Mouse (Mus musculus): ENCODE results near the gene Nmi.
A peak's percentile ranks its signal among the peaks of the same experiment; 100 is the strongest.

Nmi gene

GRCm38 (mm10) chr2:51945812-51946211 lies 27.5 kb downstream of the Nmi start:
- no peak for DNase-seq (ENCODE audit: low spot score in 2 of 2)

DNA sequence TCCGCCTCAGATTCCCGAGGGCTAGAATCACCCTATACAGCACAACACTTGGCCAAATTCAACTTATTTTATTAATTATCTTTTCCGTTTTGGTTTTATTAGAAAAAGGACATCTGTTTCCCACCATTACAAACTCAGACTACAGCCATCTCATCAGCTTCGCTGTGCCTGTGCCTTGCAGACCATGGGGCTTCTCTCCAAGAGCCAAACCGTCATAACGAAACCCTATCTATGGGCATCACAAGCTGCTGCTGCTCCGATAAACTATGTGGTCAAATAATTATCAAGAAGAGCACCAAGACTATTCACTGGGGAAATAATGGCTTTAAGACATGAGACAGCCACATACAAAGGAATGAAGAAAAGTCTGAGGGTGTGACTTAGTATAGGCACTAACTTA lies 31.5 kb downstream of the Nmi start:
- DNase-seq (ENCODE audit: low spot score in 2 of 2), result no peak

- no peak for DNase-seq (ENCODE audit: low spot score in 2 of 2)
These were observed 34.5 kb downstream of the Nmi start for GRCm38 (mm10) chr2:51938750-51939149.

GRCm38 (mm10) chr2:51937004-51937403 lies 36.3 kb downstream of the Nmi start:
- no peak for DNase-seq (ENCODE audit: low spot score in 2 of 2)

DNA sequence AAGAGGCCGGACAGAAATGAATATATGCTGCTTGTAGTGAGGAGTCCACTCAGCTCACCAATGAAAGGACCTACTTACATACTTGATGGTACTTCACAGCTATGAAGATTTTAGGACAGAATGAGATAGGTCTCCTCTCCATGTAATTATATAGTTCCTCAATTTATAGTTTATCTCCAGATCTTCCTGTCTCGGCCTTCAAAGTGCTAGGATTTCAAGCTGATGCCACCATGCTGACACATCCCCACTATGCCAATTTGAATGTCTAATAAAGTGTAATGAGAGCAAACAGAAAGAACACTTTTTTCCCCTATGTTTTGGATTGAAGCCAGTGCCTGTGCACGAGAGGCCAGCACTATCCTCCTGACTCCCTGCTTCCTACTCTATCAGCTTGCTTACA lies 36.7 kb downstream of the Nmi start:
- no peak for DNase-seq (ENCODE audit: low spot score in 2 of 2)

GRCm38 (mm10) chr2:51935921-51936320 lies 37.4 kb downstream of the Nmi start:
- no peak for DNase-seq (ENCODE audit: low spot score in 2 of 2)

- peak; percentile 81 for DNase-seq (ENCODE audit: low spot score in 2 of 2)
These were observed 38.5 kb downstream of the Nmi start, which contains the start of gene Rbm43 for GRCm38 (mm10) chr2:51934574-51935334. Gene Rbm43, minus strand, starts transcription at chr2:51935163.

DNA sequence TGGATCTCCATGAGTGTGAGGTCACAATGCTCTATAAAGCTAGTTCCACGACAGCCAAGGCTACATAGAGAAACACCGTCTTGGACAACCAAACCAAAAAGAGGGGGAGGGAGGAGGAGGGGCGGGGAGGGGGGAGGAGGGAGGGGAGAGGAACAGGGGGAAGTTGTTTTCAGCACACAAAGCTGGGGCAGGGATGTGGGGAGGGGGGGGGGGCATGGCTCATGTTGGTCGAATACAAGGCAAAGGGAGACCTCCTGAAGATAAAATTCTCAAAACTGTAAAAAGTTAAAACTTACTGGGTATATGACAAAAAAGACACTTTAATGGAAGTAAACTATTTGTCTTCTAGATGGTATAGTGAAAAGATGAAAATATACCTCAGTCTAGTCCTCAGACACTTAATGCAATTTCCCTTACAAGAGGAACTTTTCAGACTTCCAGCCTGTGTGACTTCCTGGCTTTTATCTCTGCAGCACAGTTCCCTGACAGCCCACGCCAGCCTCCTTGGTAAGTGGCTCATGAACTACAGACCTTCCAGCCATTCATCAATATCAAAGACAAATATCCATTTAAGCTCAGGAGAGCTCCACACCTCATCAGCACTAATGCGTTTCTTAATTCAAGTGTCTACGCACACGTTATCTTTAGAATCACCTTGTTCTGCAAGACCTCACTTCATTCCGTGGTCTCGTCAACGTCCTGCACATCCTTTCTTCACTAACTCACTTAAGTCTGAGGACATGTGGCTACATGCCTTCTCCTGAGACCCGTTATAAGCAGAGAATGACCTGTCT lies 39.8 kb downstream of the Nmi start:
- DNase-seq (ENCODE audit: low spot score in 2 of 2), result no peak

- DNase-seq (ENCODE audit: low spot score in 2 of 2), result no peak
These were observed 42.1 kb downstream of the Nmi start for GRCm38 (mm10) chr2:51931241-51931640.

- DNase-seq (ENCODE audit: low spot score in 2 of 2), result peak; percentile 46 to 65
These were observed 58.2 kb downstream of the Nmi start for GRCm38 (mm10) chr2:51914944-51915680.

DNA sequence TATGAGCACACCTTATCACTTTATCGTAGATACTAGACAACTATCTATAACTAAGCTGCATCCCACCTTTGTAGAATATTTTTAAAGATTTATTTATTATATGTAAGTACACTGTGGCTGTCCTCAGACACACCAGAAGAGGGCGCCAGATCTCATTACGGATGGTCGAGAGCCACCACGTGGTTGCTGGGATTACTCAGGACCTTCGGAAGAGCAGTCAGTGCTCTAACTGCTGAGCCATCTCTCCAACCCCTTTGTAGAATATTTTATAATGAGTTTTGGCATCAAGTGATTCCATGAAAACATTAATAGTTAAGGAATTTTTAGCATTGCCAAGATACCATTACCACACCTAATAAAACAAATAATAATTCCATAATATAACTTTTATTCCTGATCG lies 58.8 kb downstream of the Nmi start:
- no peak for DNase-seq (ENCODE audit: low spot score in 2 of 2)

- DNase-seq (ENCODE audit: low spot score in 2 of 2), result no peak
These were observed 60.6 kb downstream of the Nmi start for GRCm38 (mm10) chr2:51912740-51913139.

DNA sequence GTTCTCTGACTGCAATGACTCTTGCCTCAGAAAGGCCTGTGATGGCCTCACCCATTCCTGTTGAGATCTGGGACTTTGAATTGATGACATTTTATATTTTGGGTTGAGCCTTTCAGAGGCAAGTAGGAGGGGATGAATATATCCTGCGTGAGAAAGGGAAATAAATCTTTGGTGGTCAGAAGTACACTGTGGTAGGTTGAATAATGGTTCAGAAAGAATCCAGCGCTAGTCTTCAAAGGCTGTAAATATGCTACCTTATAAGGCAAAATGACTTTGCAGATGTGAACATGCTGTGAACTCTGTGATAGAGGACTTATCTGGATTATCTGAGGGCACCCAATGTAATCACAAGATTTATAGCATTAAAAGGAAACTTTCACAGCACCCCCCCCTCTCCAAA lies 61.4 kb downstream of the Nmi start:
- DNase-seq (ENCODE audit: low spot score in 2 of 2), result no peak

DNA sequence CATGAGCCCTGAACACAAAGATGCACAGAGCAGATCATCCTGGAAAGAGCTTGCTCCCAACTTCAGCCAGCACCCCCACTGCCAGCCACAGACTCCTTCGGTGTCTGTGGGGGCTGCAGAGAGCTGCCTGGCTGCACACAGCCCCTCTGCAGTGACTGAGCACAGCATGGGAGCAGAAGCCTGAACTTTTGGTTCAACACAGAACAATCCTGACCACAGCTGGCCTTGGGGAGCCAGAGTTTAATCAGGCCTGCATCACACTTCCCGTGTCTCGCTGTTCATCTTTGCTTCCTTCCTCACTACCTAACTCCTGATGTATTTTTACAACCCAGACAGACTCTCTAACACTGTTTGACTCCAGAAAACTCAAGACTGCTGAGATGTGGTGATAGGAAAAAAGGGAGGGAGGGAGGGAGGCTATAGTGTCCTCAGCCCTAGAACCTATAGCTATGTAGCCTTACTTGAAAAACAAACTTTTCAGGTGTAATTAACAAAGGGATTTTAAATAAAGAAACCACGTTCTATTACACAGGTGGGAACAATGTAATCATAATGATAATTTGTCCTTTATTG lies 65.7 kb downstream of the Nmi start:
- no peak for DNase-seq (ENCODE audit: low spot score in 2 of 2)

- no peak for DNase-seq (ENCODE audit: low spot score in 2 of 2)
These were observed 67.7 kb downstream of the Nmi start for GRCm38 (mm10) chr2:51905637-51906036.

Measured in heart, adult 9 months (tissue).